Mouse (Mus musculus) heart, embryonic 12.5 days (tissue): ENCODE data around the gene Klk1b4. TPM values are rescaled to one million over a fixed set of nuclear protein-coding genes. Genes with fewer than 3 reads are reported as not detected.
"Not testable (repeated sequence)": the region's sequence is repeated elsewhere in the genome, so short reads cannot be mapped to it uniquely, and the experiment has no call there.

ENCODE experiments used
- ATAC-seq: fragments of 200-750 bp; cut with Nextera tagmentation; 2 replicates; pipeline ENCODE4 v1.8.0; 2017; ENCODE audit warnings: moderate TSS enrichment, moderate library complexity; ENCODE audit not compliant: insufficient number of reproducible peaks, low FRiP score
- H3K27ac ChIP-seq: fragments of 300-500 bp; sonication (generic); 2 replicates; pipeline ENCODE4 v1.5.1; 2016; ENCODE audit warnings: mild to moderate bottlenecking, moderate library complexity; ENCODE audit not compliant: poor library complexity, severe bottlenecking
- H3K27me3 ChIP-seq: fragments of 300-500 bp; sonication (generic); replicated peaks from 2 replicates; pipeline ENCODE4 v1.6.1; 2016; ENCODE audit warnings: mild to moderate bottlenecking, moderate library complexity
- H3K36me3 ChIP-seq: fragments of 300-500 bp; sonication (generic); 2 replicates; pipeline ENCODE4 v1.6.1; 2016; ENCODE audit warnings: mild to moderate bottlenecking, moderate library complexity
- H3K4me1 ChIP-seq: fragments of 300-500 bp; sonication (generic); replicated peaks from 2 replicates; pipeline ENCODE4 v1.6.1; 2016; ENCODE audit warnings: mild to moderate bottlenecking
- H3K4me2 ChIP-seq: fragments of 300-500 bp; sonication (generic); 2 replicates; pipeline ENCODE4 v1.6.1; 2016; ENCODE audit warnings: mild to moderate bottlenecking, moderate library complexity
- H3K4me3 ChIP-seq: fragments of 300-500 bp; sonication (generic); 2 replicates; pipeline ENCODE4 v1.5.1; 2016; ENCODE audit warnings: mild to moderate bottlenecking
- H3K9ac ChIP-seq: fragments of 300-500 bp; sonication (generic); 2 replicates; pipeline ENCODE4 v1.6.1; 2016; ENCODE audit warnings: mild to moderate bottlenecking, moderate library complexity
- H3K9me3 ChIP-seq: fragments of 300-500 bp; sonication (generic); replicated peaks from 2 replicates; pipeline ENCODE4 v1.6.1; 2016; ENCODE audit warnings: mild to moderate bottlenecking, moderate library complexity
- WGBS: fragments of 180-500 bp; shearing (Covaris S2); methylation state at CpG from one replicate; pipeline ENCODE4 v1.1.7; 2016; 5-methylcytosine and 5-hydroxymethylcytosine counted together
- polyA plus RNA-seq: library from polyadenylated mRNA; unstranded; fragments of >200 nt; fragmentation: Nextera tagmentation; extraction: Ambion mirVana; gene quantifications from 2 replicates; pipeline ENCODE4 v1.2.1, GENCODE M21; 2016

The Klk1b4 gene
- not detected in 2 replicates for polyA plus RNA-seq

DNA sequence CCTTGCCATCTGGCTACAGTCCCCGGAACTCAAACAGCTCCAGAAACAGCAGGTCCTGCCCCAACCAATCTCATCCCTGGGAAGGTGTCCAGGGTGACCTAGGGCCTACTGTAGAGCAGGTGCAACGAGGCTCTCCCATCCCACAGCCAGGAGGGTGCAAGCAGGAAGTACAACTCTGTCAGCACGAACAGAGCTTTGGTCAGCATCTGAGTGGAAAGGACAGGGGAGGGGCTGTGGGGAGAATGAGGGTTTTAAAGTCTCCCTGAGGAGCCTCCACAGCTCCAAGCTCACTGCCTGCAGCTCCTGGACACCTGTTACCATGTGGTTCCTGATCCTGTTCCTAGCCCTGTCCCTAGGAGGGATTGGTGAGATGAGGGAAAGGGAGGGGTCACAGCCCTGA, at the start of gene Klk1b4:
Gene Klk1b4 (plus strand): TSS at position 301 of the 400 bp plus-strand sequence.
- not testable (repeated sequence) for H3K9ac ChIP-seq, ATAC-seq, H3K4me1 ChIP-seq, H3K4me2 ChIP-seq, H3K36me3 ChIP-seq, H3K9me3 ChIP-seq, H3K27ac ChIP-seq, H3K4me3 ChIP-seq
- WGBS, result 38% methylated on average over 3 of the region's 3 CpGs
- H3K27me3 ChIP-seq, result peaks cover 12% of the 10 kb centered on the region; the same call in 1 of the 2 replicates

GRCm38 (mm10) chr7:44179299-44180045, 27.8 kb upstream of the Klk1b4 start:
- no peak overlapping the region for H3K27ac ChIP-seq
- no peak overlapping the region for H3K9ac ChIP-seq
- ATAC-seq, result no peak
- no peaks in the 10 kb centered on the region for H3K27me3 ChIP-seq
- H3K4me1 ChIP-seq, result no peaks in the 10 kb centered on the region
- 72% methylated on average over 9 of the region's 9 CpGs for WGBS
- no peak overlapping the region for H3K4me3 ChIP-seq
- H3K36me3 ChIP-seq, result no peaks in the 10 kb centered on the region
- H3K4me2 ChIP-seq, result no peak overlapping the region
- 0 out of 2 replicates have a peak, but pooled peaks cover 2% of the 10 kb centered on the region for H3K9me3 ChIP-seq

DNA sequence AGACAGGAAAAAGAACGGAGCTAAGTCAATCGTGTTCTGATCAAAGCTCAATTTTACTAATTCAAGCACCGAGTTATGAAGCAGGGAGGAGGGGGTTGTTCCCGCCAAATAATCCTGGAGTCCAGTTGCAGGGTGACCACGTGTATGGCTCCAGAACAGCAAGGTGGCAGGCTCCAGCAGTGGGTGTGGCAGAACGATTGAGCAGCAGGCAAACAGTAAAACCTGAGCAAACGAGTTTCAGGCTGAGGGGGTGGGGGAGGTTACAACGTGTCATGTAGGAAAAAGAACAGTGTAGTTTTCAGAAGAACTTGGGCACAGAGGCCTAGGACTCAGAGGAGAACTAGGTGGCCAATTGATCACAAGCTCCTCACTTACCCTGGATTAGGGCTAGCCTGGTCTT, 20.7 kb upstream of the Klk1b4 start:
- H3K27ac ChIP-seq, H3K4me1 ChIP-seq, ATAC-seq, H3K9me3 ChIP-seq, H3K27me3 ChIP-seq, H3K4me3 ChIP-seq, H3K36me3 ChIP-seq, H3K4me2 ChIP-seq, H3K9ac ChIP-seq: not testable (repeated sequence)
- WGBS, result 69% methylated on average over 8 of the region's 8 CpGs

- H3K36me3 ChIP-seq, ATAC-seq, H3K4me3 ChIP-seq, H3K9ac ChIP-seq, H3K4me2 ChIP-seq, H3K27ac ChIP-seq, H3K4me1 ChIP-seq, H3K9me3 ChIP-seq, H3K27me3 ChIP-seq: not testable (repeated sequence)
Measured at GRCm38 (mm10) chr7:44187936-44188335, 19.3 kb upstream of the Klk1b4 start, which contains the start of gene Klk1b24. Gene Klk1b24, plus strand, starts transcription at chr7:44188236.

- not testable (repeated sequence) for H3K9me3 ChIP-seq
- WGBS, result 94% methylated on average over 1 of the region's 1 CpGs
Measured at GRCm38 (mm10) chr7:44193466-44193865, 13.8 kb upstream of the Klk1b4 start.

DNA sequence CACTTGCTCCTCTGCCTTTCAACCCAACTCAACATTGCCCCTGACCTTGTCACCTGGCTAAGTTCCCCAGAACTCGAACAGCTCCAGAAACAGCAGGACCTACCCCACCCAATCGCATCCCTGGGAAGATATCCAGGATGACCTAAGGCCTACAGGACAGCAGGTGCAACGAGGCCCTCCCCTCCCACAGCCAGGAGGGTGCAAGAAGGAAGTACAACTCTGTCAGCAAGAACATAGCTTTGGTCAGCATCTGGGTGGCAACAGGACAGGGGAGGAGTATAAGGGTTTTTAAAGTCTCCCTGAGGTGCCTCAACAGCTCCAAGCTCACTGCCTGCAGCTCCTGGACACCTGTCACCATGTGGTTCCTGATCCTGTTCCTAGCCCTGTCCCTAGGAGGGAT, 9.3 kb upstream of the Klk1b4 start, which contains the start of gene Klk1b3:
Gene Klk1b3 (plus strand): TSS at position 301 of the 400 bp plus-strand sequence.
- ATAC-seq, result no peak
- WGBS, result 54% methylated on average over 3 of the region's 3 CpGs
- Histone ChIP-seq H3K4me3 (no peak within 1 kb of the TSS), H3K4me1 (no peaks in the 10 kb centered on the region), H3K27me3 (no peaks in the 10 kb centered on the region), H3K4me2 (no peak within 1 kb of the TSS), H3K9ac (no peak within 1 kb of the TSS), H3K9me3 (no peaks in the 10 kb centered on the region), H3K27ac (no peak within 1 kb of the TSS), H3K36me3 (no peaks in the 10 kb centered on the region)

More at GRCm38 (mm10) chr7:44193466-44193865, 13.8 kb upstream of the Klk1b4 start:
- H3K9ac ChIP-seq, H3K27me3 ChIP-seq, H3K27ac ChIP-seq, H3K4me2 ChIP-seq, H3K4me3 ChIP-seq, H3K36me3 ChIP-seq, H3K4me1 ChIP-seq, ATAC-seq: not testable (repeated sequence)

GRCm38 (mm10) chr7:44208307-44208706, 1.1 kb downstream of the Klk1b4 start:
- 68% methylated on average over 3 of the region's 3 CpGs for WGBS
- Histone ChIP-seq H3K9ac (no peak overlapping the region), H3K9me3 (no peaks in the 10 kb centered on the region), H3K4me1 (no peaks in the 10 kb centered on the region), H3K36me3 (no peaks in the 10 kb centered on the region), H3K27ac (no peak overlapping the region), H3K4me2 (no peak overlapping the region), H3K27me3 (peaks cover 12% of the 10 kb centered on the region; the same call in 1 of the 2 replicates), H3K4me3 (no peak overlapping the region)
- ATAC-seq, result no peak

DNA sequence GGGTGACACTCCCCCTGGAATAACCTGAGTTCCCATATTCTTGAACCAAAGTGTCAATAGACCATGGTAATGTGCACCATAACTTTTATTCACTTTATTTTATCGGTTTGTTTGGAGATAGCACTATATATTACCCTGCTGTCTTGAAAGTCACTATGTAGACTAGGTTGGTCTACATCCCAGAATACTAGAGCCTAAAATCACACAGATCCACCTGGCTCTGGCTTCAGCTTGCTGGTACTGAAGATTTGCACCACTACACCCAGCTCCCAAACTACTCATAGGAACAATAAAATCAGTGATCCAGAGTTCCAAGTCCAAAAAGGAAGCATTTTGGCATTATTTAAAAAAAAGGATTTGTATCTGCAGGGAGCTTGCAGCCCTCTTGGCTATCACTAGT, 8.4 kb downstream of the Klk1b4 start, which contains the start of gene Klk1b5:
Gene Klk1b5 (plus strand): TSS at position 301 of the 400 bp plus-strand sequence.
- Histone ChIP-seq H3K4me3 (no peak within 1 kb of the TSS), H3K9me3 (no peaks in the 10 kb centered on the region), H3K9ac (no peak within 1 kb of the TSS), H3K27ac (no peak within 1 kb of the TSS), H3K4me1 (no peaks in the 10 kb centered on the region), H3K4me2 (no peak within 1 kb of the TSS), H3K36me3 (no peaks in the 10 kb centered on the region), H3K27me3 (peaks cover 7% of the 10 kb centered on the region; the same call in 1 of the 2 replicates)
- WGBS, result 62% methylated on average over 1 of the region's 1 CpGs
- ATAC-seq, result no peak

DNA sequence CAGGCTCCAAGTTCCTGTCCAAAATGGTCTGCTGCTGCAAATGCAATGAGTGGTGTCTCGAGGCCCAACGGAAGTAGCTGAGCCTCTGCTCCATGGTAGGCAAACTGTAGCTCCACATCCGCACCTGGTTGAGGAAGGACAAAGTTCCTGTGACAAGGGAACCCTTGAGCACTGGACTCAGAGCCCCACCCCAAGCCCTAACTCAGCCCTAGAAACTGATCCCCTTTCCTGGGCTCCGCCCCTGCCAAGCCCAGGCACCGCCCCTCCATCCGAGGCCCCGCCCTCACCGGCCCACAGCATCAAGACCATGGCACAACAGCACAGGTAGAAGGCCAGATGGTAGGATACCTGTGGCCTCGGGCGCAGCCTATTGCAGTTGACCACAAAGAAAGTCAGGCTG, 14.4 kb downstream of the Klk1b4 start:
- peak; percentile 39; the same call in 1 of the 2 replicates for ATAC-seq
- H3K27me3 ChIP-seq, H3K4me2 ChIP-seq, H3K4me1 ChIP-seq, H3K4me3 ChIP-seq, H3K27ac ChIP-seq, H3K9ac ChIP-seq, H3K36me3 ChIP-seq, H3K9me3 ChIP-seq: not testable (repeated sequence)
- WGBS, result 57% methylated on average over 8 of the region's 10 CpGs

DNA sequence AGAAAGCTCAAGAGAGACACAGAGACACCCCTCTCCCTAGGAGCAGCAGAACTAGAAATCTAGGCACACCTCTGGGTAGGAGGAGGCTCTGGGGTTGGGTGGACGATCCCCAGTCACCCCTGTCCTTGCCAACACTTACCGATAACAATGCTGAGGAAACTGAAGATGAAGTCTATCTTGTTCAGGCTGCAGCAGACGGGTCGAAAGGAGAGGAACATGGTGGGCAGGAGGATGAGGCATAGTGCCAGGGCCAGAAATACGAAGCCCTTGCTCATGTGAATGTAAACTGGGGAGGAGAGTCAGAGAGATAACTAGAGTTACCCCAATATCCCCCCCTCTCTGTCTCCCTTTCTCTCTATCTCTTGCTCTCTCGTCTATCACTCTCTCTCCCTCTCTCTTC, 15.1 kb downstream of the Klk1b4 start:
- H3K4me3 ChIP-seq, H3K27ac ChIP-seq, H3K4me1 ChIP-seq, H3K9ac ChIP-seq, ATAC-seq, H3K4me2 ChIP-seq, H3K36me3 ChIP-seq, H3K9me3 ChIP-seq, H3K27me3 ChIP-seq: not testable (repeated sequence)
- 54% methylated on average over 6 of the region's 6 CpGs for WGBS

DNA sequence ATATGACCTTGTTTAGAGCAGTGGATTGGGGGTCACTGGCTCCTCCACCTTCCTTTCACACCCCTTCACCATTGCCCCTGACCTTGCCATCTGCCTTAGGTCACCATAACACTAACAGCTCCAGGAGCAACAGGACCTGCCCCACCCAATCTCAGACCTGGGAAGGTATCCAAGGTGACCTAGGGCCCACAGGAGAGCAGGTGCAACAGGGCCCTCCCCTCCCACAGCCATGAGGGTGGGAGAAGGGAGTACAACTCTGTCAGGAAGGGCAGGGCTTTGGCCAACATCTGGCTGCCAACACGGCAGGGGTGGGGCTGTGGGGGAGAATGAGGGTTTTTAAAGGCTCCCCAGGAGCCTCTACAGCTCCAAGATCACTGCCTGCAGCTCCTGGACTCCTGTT, 17.8 kb downstream of the Klk1b4 start, which contains the start of gene Klk1:
Gene Klk1 (plus strand): TSS at position 285 of the 400 bp plus-strand sequence.
- Histone ChIP-seq H3K4me3 (no peak within 1 kb of the TSS), H3K9me3 (no peaks in the 10 kb centered on the region), H3K9ac (no peak within 1 kb of the TSS), H3K36me3 (no peaks in the 10 kb centered on the region), H3K4me2 (no peak within 1 kb of the TSS), H3K27ac (no peak within 1 kb of the TSS), H3K4me1 (no peaks in the 10 kb centered on the region), H3K27me3 (no peaks in the 10 kb centered on the region)
- WGBS, result 43% methylated on average over 1 of the region's 1 CpGs
- no peak for ATAC-seq
